Mouse (Mus musculus): ENCODE measurements around the gene Rin3.

- no peak for TF ChIP-seq POLR2A (IDR thresholded peaks at IDR 0.05; ENCODE audit: low read depth, low read length)
- TF ChIP-seq CTCF (IDR thresholded peaks at IDR 0.05; ENCODE audit: borderline replicate concordance, insufficient read depth, low read length): no peak
Observed at GRCm38 (mm10) chr12:102296967-102297366, 14.1 kb downstream of the Rin3 start.
